Mouse (Mus musculus) E14TG2a.4 (cell line): ENCODE measurements around the gene Hnrnpd.
A peak's percentile ranks its signal among the peaks of the same experiment; 100 is the strongest.

Source experiments
- H3K27me3 ChIP-seq: 2 replicates; pipeline ENCODE4 v1.6.1; 2014; ENCODE audit warnings: low read length, control low read depth; ENCODE audit not compliant: insufficient read depth
- H3K36me3 ChIP-seq: 2 replicates; pipeline ENCODE4 v1.6.1; 2014; ENCODE audit warnings: low read length, control low read depth; ENCODE audit not compliant: insufficient read depth
- H3K4me1 ChIP-seq: replicated peaks from 2 replicates; pipeline ENCODE4 v1.6.1; 2014; ENCODE audit warnings: low read depth, low read length, control low read depth
- H3K4me3 ChIP-seq: replicated peaks from 2 replicates; pipeline ENCODE4 v1.5.1; 2014; ENCODE audit warnings: mild to moderate bottlenecking, low read length
- H3K9me3 ChIP-seq: 2 replicates; pipeline ENCODE4 v1.6.1; 2014; ENCODE audit warnings: low read length, control low read depth
- CTCF ChIP-seq: conservative IDR thresholded peaks from 2 replicates; pipeline ENCODE4 v1.5.1; 2014; ENCODE audit warnings: low read length
- NANOG ChIP-seq: IDR thresholded peaks from 2 replicates; pipeline ENCODE4 v1.6.1; 2014; ENCODE audit warnings: borderline replicate concordance, low read length, mixed read lengths
- POU5F1 ChIP-seq: IDR thresholded peaks from 2 replicates; pipeline ENCODE4 v1.6.1; 2014; ENCODE audit warnings: low read length, borderline replicate concordance

Gene Hnrnpd

DNA sequence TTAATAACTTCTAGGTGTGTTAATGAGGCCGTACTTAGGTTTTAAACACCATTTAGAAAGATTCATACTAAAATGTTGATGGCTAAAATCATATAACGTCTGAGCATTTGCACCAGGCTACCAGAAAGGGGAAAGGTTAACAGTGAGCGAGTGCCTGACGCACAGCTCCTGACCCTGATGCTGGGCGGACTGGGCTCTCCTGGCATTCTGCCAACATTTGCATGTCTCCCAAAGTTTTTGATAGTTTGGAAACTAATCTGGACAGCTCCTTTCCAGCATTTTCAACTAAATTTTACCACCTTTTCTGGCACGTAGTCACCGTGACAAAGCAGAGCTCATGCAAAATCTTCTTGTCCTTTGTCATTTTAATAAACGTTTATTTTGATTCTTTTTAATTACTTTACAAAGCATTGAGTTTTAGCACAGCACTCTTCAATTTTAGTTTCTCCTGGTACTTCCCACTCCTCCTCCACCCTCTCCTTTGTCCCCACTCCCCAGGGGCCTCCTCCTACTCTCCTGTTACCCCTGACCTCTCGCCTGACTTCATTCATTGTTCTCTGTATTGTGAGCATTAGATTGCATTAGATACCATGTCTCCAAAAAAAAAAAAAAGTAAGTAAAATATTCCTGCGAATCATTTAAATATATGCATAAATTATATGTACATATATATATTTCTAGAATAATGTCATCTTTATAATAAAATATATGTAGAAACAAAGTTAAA is 36.8 kb downstream of the Hnrnpd start:
- Histone ChIP-seq H3K4me3 (0 out of 2 replicates have a peak overlapping the region, but pooled peaks have one; percentile 7), H3K4me1 (peaks cover 45% of the 10 kb centered on the region), H3K36me3 (no peaks in the 10 kb centered on the region), H3K27me3 (no peaks in the 10 kb centered on the region), H3K9me3 (no peaks in the 10 kb centered on the region)
- no peak for TF ChIP-seq POU5F1
- 0 out of 2 replicates have a peak, but pooled peaks have one; percentile 44 for TF ChIP-seq NANOG

DNA sequence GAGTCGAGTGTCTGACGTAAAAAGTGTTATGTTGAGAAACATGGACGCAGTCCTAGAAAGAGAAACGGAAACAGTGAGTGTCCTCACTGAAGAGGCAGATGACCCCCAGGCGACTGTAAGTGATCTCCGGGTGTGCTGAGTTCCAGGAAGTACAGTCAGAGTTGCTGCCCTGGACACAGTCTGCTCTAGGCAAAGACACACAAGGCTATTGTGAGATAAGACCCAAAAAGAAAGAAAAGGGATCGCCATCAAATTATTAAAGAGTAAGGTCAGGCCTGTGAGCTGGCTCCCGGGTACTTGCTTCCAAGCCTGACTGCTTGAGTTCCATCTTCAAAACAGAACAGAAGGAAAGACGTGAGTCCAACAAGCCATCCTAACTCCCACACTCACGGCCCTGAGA is 37.5 kb downstream of the Hnrnpd start:
- H3K4me1 ChIP-seq, result peaks cover 44% of the 10 kb centered on the region
- 0 out of 2 replicates have a peak overlapping the region, but pooled peaks have one; percentile 7 for H3K4me3 ChIP-seq
- H3K9me3 ChIP-seq, result no peaks in the 10 kb centered on the region
- H3K27me3 ChIP-seq, result no peaks in the 10 kb centered on the region
- no peaks in the 10 kb centered on the region for H3K36me3 ChIP-seq
- TF ChIP-seq POU5F1, result no peak
- TF ChIP-seq NANOG, result no peak
- no peak for TF ChIP-seq CTCF

DNA sequence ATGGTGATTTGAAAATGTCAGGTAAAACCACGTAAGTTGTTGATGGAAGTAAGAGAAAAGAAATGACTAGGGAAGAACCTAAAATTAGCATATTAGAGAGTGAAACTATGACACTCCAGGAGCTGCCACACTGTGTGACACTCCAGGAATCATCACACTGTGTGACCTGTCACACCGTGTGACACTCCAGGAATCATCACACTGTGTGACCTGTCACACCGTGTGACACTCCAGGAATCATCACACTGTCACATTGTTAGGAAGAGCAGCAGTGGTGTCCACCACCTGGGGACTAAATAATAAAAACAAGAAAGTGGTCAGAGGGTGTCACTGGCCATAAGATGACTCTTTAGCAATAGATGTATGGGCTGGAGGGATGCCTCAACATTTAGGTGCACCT is 39.3 kb downstream of the Hnrnpd start:
- Histone ChIP-seq H3K4me1 (peaks cover 28% of the 10 kb centered on the region), H3K9me3 (no peaks in the 10 kb centered on the region), H3K4me3 (no peak overlapping the region), H3K36me3 (no peaks in the 10 kb centered on the region), H3K27me3 (no peaks in the 10 kb centered on the region)
- TF ChIP-seq NANOG (no peak), CTCF (no peak), POU5F1 (no peak)

DNA sequence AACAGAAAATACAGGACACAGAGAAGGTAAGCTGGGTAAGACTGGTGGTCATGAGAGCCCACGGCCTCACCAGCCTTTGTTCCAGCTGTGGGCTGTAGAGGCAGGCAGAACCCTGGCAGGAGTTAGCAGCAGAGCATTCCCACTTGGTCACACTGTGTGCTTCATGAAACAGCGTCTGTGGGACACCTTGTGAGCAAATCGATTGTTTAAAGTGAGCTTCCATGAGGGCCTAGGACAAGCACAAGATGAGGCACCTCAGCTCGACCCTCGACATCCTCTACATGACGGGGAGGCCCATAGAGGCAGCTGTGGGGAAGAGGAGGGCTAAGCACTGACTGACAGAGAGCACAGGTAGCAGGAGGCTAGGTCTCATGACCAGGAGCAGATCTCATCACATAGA is 46.8 kb downstream of the Hnrnpd start:
- Histone ChIP-seq H3K36me3 (no peaks in the 10 kb centered on the region), H3K9me3 (no peaks in the 10 kb centered on the region), H3K4me1 (peaks cover 5% of the 10 kb centered on the region; the same call in 1 of the 2 replicates), H3K27me3 (no peaks in the 10 kb centered on the region; the same call in 1 of the 2 replicates), H3K4me3 (no peak overlapping the region)
- TF ChIP-seq POU5F1 (no peak), CTCF (no peak), NANOG (no peak)

DNA sequence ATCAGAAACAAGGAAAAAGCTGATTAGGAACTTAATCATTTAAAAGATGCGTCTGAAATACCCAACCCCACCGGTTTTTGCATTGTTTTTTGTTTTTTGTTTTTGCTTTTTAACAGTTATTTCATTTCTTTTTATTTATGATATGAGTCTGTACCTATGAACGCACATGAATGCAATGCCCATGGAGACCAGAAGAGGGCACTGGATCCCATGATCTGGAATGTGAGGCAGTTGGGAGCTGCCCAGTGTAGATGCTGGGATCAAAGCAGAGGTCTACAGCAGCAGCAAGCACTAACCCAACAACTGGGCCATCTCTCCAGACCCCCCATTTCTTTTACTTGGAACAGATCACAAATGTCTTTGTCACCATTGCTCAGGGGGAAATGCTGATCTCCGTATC is 50.8 kb downstream of the Hnrnpd start:
- no peak for TF ChIP-seq POU5F1
- TF ChIP-seq CTCF, result peak; percentile 91

DNA sequence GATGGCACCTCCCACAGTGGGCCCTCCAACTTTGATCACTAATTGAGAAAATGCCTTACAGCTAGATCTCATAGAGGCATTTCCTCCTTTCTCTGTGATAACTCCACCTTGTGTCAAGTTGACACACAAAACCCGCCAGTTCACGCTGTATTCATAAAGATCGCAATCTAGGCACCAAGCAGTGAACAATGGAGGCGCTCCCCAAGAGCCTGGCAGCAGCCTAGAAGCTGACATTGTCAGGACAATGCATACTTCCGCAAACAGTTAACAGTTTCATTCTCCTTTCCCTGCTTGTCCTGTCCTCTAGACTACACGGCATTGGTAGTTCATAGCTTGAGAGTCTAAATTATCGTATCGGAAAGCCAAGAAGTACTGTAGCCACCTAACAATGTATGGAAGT is 56.7 kb downstream of the Hnrnpd start:
- Histone ChIP-seq H3K27me3 (peaks cover 3% of the 10 kb centered on the region; the same call in 1 of the 2 replicates), H3K36me3 (no peaks in the 10 kb centered on the region), H3K4me3 (no peak overlapping the region), H3K4me1 (peaks cover 6% of the 10 kb centered on the region), H3K9me3 (no peaks in the 10 kb centered on the region)
- TF ChIP-seq CTCF (no peak), NANOG (peak; percentile 83; the same call in 1 of the 2 replicates), POU5F1 (no peak)

More for the DNA sequence above, 50.8 kb downstream of the Hnrnpd start:
- H3K9me3 ChIP-seq, result no peaks in the 10 kb centered on the region
- H3K27me3 ChIP-seq, result no peaks in the 10 kb centered on the region; the same call in 1 of the 2 replicates
- no peak overlapping the region for H3K4me3 ChIP-seq
- peaks cover 11% of the 10 kb centered on the region for H3K4me1 ChIP-seq
- no peaks in the 10 kb centered on the region for H3K36me3 ChIP-seq

DNA sequence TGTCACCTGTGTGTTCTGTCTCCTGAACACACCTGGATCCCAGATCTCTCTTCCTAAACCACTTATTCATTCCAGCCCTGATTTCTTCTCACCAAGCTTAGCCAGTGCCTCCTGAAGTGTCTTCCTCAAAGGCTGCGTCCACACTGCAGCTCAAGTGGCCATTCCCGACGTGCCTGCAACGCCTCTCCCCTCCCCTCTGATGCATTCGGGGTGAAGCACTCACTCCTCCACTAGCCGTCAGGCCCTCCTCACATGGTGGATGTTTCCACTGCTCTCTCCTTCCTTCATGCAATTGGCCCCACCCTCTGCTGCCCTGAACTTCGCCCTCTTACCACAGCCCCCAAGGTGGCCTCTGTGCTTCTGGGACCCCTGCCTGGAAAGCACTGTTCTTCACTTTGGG is 63.2 kb downstream of the Hnrnpd start:
- TF ChIP-seq POU5F1 (no peak), NANOG (no peak), CTCF (no peak)
- H3K36me3 ChIP-seq, result no peaks in the 10 kb centered on the region

DNA sequence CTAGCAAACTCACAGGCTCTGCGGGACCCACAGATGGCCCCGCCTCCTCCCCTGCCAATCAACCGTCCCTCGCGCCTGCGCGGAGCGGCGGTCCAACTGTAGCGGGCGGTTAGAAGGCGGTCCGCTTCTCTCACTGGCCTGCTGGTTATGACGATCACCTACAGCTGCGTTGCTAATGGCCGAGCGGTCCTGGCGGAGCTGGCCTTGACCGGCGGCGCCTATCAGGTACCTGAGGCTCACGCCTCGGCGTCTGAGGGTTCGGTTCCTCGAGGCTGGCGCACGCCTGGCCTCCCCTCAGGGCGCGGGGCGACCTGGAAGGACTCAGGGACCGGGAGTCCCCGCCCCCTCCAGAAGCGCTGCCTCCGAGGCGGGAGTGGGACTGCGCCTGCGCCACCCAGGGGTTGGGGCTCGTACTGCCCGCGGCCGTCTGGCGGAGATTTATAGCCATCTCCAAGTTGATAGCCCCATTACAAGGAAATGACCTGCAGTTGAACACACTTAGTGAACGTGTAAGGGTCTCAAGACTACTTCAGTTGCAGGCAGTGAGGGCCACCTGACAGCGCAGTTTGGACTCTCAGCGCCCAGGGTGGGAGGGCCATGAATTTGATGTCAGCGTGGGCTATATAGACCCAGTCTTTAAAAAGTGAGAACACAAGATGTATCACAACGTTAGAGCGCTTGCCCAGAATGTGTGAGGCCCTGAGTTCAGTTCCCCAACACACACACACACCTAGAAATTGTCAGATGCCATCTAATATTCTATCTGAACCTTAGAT is 72.4 kb downstream of the Hnrnpd start, which contains the start of gene Vamp9:
TSS of gene Vamp9 (plus strand) at position 74 of the 776 bp plus-strand sequence.
- Histone ChIP-seq H3K36me3 (no peaks in the 10 kb centered on the region), H3K4me1 (no peaks in the 10 kb centered on the region), H3K9me3 (peaks cover 5% of the 10 kb centered on the region), H3K4me3 (peak within 1 kb of the TSS; percentile 80), H3K27me3 (peaks cover 21% of the 10 kb centered on the region)
- TF ChIP-seq NANOG (no peak), CTCF (no peak), POU5F1 (no peak)

More for the DNA sequence above, 63.2 kb downstream of the Hnrnpd start:
- peaks cover 9% of the 10 kb centered on the region for H3K27me3 ChIP-seq
- H3K4me1 ChIP-seq, result no peaks in the 10 kb centered on the region
- H3K9me3 ChIP-seq, result peaks cover 10% of the 10 kb centered on the region
- no peak overlapping the region for H3K4me3 ChIP-seq
